Mouse (Mus musculus): Measurements from ENCODE around the gene Tomm40. TPM values are rescaled to one million over a fixed set of nuclear protein-coding genes. Genes with fewer than 3 reads are reported as not detected.
A peak's percentile ranks its signal among the peaks of the same experiment; 100 is the strongest.
"Not testable (repeated sequence)": the region's sequence is repeated elsewhere in the genome, so short reads cannot be mapped to it uniquely, and the experiment has no call there.

The Tomm40 gene
- total RNA-seq, 2 experiments from 2014 or later, result 110 to 115 TPM

DNA sequence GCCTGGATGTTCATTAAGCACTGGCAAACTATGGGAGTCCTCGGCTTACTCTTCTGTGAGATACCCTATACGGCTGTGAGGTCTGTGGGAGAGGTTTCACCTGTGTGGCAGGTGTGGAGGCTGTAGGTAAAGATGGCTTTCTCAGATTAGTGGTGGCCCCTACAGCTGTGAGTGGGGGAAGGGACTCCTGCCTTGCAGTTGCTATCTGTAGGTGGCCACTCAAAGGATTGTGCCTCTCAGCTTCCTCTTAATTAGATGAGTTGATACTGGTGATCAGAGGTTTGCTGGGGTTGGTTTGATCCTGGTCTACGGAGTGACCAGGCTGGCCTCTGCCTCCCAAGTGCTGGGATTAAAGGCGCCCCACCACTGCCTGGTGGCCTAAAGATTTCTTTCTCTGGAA lies 10.8 kb downstream of the Tomm40 start:
- DNase-seq, result no peak

DNA sequence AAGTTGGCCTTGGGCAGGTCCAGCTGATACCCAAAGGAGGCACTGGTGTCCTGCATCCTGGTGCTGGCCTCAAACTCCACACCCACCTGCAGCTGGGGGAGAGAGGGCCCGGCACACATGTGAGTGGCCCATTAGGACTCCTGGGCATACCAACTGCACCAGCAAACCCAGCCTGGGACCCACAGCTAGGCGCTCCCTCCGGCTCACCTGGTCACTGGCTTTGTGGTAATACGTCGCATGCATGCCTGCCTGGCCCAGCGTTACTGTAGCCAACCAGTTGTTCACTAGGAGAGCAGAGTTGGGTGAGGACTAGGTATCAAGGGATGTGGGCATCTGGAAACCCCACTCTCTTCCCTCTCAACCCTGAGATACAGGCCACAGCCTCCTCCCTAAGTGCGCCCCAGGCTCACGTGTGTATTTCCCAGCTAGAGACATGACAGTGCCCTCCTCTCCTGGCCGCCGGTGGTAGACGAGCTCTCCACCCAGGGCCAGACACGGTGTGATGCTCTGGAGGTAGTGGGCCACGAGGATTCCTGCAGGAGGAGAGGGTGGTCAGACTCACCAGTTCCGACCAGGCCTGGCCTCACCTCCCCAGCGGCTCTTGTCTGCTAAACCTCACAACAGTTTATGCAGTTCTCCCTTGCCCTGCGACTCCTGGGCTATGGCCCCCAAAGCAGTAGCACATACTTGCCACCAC lies 12.2 kb downstream of the Tomm40 start:
- DNase-seq, result no peak

DNA sequence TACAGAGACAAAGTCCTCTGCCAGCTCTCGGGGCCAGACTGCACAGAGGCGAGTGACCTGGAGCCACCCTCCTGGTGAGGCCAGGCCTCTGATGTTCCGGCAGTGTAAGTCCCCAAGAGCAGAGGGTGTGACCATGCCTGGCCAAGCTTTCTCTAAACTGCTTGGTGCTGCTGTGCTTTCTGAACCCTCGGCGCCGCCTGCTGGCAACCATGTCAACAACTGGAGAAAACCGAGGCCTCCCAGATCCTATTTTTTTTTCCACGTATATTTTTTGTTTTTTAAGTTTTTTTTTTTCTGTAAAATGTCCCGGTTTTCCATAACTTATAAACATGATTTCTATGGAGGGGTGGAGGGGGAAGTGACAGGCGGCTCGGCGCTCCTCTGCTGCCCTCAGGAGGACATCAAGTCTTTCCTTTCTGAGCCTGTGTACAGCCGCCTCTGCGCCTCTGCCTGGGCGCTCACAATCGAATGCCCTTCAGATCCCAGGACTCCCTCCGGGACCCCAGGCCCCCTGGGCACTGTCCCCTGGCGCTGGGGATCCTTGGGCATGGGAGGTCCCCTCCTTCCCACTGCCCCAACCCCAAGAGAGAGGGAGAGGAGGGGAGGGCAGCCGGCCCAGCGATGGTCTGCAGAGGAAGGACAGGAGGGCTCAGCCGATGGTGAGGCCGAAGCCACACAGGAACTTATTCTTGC lies 14.0 kb downstream of the Tomm40 start:
- peak; percentile 55 to 69 for DNase-seq

DNA sequence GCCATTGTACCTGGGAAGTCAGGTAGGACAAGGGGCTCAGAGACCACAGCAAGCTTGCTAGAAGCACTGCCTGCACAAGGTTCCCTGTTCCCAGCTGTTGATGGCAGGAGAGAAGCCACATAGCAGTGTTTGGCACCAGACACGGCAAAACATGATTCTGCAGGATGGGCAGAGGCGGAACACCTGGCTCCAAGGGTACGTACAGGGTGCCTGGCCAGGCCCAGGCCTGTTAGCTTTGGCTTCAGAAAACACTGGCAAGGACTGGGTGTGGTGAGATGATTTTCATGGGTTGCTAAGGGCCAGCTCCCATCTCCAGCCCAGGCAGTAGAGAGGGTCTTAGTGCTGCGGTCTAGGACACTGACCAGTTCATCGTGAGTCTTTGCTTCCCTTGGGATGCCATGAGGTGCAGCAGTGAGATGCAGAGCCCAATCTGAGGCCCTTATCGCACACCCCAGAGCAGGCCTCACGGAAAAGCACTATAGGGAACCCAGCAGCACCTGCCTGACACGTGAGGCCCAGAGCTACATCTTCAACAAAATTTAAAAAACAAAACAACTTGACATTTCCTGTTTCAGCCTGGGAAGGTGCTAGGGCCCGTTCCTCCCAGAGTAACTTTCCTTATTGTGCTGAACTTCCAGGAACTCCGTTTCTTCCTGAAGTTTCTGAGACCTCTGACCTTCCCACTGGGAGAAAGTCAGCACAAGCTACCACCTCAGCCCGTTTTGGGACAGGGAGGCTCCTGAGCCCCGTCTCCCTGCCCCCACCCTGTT lies 14.8 kb downstream of the Tomm40 start:
- no peak for DNase-seq

DNA sequence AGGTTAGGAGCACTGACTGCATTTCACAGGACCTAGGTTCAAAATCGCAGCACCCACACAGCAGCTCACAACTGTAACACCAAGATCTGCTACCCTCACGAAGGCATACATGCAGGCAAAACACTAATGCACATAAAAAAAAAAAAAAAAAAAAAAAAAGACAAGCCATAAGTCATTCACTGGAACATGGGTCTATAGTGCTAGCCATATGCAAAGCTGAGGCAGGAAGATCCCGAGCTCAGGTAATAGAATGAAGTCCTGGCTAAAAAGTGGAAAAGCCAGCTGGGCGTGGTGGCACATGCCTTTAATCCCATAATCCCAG lies 15.4 kb downstream of the Tomm40 start:
- DNase-seq, result no peak

DNA sequence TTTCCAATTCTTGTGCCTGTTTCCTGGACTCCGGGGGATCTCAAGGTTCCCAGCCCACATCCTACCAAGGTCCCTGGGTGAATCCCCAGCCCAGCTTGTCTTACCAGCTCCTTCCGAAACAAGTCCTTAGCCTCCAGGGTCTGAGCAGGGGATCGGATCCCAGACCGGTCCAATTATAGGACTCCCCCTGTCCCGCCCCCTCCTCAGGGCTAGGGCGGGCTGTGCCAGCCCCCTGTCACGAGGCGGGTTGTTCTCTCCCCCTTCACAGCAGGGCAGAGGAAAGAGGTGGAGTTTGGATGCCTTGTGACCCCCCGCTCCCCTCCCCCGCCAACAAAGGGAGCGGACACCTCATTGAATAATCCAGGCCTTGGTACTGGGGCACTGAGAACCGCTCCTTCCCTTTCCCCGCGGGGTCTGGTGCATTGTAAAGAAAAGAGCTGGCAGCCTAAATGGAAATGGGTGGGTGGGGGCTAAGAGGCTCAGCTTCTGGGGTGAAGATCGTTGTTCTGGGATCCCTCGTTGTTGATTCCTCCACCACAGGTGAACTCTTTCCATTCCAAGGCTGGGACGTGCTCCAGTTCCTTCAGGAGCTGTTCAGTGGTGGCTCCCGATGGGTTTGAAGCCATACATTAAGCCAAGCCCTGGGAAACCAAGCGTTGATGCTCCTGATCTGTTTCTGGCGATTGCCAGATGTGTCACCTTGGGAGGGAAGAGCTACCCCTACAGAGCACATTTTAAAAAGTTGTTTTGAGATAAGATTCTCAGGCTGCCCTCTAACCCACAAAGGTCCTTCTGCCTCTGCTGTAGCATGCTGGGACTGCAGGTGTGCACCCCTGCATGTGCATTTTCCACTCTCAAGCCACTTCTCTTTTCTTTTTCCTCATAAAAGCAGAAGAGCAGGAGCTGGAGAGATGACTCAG lies 16.1 kb downstream of the Tomm40 start, which contains the start of gene Apoe:
Gene Apoe (minus strand): TSS at position 282 of the 920 bp plus-strand sequence.
- peak; percentile 65 to 77 for DNase-seq

DNA sequence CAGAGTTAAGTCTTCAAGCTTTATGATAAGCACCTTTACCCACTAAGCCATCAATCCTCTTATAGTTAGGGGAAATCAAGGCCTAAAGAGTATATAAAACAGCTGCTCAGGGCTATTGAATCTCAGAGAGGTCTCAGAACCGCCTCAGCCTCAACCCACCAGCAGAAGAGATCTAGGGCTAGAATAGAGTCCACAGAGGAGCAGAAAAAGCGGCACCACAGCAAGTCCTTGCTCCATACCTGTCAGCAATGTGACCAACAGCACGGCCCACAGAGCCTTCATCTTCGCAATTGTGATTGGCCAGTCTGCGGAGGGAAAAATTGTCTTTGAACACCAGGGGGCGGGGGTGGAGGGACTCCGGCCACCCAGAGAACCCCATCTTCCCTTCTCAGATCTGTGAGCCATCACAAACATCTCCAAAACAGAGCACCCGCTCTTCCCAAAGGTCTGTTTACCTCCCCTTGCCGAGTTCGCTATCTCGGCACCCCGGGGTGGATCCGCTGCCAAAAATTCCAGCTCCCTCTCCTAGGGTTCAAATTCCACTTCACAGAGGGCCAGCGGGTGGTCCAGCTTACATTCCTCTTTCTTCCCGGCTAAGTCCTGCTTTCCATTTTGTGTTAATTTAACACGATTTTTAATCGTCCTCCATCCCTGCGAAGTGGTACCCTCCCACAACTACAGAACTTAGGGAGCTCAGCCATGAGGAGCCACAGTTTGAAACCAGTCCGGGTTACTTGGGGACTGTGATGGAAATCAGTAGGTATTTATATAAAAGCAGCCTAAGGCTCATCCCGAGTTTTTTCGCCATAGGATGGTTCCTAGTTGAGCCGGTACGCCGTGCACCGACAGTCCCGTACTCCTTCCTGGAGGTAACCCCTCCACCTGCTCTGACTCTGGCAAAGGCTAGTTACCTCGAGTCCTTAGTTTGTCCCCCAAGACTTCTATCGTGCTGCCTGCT lies 17.0 kb downstream of the Tomm40 start:
- no peak for DNase-seq

DNA sequence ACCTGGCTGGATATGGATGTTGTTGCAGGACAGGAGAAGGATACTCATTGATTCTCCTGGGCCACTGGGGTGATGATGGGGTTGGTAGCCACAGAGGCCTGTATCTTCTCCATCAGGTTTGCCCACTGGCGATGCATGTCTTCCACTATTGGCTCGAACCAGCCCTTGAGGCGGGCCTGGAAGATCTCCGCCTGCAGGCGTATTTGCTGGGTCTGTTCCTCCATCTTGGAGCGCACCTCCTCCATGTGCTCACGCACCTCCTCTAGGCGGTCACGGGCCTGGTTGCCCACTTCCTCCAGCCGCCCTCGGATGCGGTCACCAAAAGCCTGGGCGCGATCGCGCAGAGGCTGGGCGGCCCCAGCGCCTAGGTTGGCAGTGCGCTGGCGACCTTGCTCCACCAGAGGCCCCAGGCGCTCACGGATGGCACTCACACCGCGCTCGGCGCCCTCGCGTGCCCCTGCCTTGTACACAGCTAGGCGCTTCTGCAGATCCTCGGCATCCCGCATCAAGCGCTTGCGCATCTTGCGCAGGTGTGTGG lies 18.8 kb downstream of the Tomm40 start:
- DNase-seq, result no peak

DNA sequence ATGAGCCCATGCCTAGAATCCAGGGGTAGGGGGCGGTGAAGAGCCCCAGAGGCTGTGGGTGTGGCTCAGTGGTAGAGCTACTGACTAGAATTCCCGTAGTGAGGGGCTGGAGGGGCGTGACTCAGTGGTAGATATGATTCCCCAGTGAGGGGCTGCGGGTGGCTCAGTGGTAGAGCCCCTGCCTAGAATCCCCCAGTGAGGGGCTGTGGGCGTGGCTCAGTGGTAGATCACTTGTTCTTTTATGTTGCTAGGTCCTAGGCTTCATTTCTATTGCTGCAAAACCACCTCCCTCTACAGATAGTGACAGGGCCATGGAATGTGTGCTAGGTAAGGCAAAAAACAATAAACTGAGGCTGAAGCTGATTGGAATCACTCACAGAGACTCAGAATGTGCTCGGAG lies 19.4 kb downstream of the Tomm40 start:
- no peak for DNase-seq

DNA sequence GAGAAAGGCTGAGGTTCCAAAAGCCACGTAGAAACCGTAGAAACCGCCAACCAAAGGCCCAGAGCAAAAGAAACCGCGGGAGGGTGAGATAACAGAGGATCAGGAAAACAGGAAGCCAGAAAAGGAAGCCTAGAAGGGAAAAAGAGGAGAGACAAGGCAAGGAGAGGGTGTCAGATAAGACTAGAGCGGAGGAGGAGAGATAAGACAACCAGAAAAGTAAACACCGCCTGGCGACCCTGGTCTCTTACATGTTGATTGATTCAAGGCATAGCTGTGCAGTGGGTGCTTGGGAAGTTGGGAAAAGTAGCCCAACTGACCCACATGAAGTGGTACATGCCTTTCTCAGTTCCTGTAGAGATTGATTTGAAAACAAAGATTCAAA lies 20.0 kb downstream of the Tomm40 start:
- DNase-seq, result no peak

DNA sequence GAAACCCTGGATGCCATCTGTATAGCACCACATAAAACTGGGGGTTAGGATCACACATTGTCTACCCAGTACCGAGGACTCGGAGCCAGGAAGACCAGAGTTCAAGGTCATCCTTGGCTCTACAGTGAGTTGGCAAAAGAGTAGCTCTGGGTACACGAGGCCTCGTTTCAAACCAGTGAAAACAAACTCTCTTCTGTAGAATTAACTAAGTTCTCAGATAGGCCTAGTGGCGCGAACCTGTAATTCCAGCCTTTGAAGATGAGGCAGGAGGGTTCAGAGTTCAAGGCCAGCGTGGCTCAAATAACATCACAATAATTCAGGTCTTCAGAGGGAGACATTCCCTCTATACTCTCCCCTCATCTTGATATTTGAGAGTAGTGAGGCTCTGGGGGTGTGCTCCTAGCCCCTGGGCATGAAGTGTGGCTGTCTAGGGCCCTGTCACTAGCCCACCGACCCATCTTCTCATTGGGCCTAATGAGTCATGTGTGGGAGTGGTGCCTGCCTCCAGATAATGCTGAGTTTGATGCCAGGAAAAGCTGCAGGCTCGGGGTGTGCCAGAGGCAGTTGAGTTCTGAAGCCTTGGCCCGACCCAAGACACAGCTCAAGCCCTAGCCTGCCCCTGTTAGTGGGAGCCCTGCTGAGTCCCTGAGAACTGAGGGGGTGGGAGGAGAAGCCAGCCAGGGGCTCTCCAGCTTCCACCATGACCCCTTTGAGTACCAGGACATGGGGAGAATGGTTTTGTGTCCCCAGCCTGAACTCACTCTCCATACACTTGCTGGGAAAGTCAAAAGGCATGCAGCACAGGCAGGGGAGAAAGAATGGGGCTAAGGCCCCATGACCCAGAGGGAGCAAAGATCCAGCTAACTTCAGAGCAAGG lies 20.7 kb downstream of the Tomm40 start:
- no peak for DNase-seq

DNA sequence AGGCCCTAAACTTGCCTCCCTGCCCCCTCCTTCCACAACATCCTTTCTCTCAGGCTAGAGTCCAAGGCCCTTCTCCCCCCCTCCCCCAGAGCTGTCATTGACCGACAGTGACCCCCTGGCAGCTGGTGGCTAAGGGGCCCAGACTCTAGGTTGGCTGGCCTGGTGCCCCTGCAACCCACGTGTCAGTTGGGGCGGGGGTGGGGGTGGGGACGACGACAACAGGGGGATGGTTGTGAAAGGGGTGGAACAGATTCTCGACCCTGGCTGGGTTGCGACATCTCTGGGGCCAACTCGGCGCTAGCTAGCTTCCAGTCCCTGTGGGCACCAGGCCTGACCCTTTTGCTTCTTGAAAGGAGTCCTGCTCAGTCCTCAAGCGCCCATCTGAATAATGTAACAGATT lies 21.8 kb downstream of the Tomm40 start:
- DNase-seq, result no peak

DNA sequence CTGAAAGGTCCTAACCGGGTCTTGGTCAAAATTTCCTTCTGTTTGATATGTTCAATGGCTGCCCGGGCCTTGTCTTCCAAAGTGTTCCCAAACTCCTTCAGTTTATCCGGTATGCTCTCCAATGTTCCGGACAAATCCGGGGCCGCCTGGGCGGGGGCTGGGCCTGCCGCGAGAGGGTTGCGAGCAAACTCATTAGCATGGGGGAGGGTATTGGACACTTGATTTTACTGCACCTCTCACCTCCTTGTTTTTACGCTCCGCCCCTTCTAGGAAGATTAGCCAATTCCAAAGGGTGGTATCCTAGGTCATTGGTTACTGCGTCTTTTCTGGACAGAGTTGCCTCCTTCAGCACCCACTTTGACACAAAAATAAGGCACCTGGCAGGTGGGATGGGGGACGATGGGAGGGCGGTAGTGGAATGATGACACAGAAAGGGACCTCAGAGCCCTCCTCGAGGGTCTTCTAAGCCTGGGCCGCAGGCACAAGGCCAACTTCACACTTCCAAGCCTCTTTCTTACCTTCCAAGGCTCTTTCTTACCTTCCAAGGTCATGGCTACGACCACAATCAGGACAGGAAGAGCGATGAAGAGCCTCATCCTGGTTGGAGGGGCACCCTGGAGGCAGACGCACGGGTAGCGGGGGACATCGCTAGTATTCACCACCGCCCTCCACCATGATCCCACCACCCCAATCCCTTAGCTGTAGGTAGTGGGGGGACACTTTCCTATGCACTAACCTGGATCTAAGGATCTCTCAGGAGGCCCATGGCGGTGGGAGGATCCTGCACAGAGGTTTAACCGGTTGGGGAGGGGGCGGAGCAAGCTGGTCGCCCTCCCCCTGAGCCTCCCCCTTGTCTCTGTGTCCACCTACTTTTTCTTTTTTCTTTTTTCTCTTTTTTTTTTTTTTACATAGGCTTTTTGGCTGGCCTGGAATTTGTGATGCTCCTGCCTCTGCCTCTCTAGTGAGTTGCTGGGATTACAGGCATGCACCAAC lies 23.1 kb downstream of the Tomm40 start, which contains the start of gene Apoc1:
Gene Apoc1 (minus strand): TSS at position 788 of the 993 bp plus-strand sequence.
- no peak for DNase-seq

DNA sequence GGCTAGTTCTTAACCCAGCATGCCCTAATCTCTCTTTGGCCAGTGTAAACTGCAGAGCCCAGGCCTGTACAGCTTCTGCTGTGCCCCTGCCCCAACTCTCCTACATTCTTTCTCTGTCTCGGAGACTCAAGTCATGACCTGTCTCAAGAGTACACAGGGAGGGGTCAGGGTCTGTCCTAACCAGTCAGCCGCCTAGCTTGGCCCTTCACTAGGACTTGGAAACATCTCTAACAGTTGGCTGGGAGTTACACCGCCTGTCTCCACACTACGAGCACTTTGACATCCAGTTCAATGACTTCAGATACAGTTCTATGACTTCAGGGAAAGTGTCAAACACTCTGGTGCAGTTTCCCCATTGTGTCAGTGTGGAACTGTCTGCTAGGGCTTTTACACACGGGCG lies 23.8 kb downstream of the Tomm40 start:
- no peak for DNase-seq

DNA sequence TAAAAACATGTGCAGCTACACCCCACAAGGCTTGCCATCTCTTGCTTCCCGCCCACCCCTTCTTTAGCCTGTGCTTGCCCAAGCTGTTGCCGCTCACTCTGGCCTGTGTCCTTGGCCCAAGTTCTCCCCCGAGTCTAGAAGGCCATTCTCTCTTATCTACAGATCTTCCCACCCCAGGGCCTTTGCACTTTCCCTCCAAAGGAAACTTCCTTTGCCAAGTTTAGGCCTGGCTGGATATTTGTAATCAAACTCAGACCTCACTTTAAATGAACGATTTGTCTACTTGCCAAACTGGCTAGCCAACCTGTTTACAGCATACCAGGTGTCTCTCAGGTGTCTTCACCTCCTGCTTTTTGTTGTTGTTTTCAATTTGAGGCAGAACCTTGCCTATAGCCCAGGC lies 24.4 kb downstream of the Tomm40 start:
- DNase-seq, result no peak

DNA sequence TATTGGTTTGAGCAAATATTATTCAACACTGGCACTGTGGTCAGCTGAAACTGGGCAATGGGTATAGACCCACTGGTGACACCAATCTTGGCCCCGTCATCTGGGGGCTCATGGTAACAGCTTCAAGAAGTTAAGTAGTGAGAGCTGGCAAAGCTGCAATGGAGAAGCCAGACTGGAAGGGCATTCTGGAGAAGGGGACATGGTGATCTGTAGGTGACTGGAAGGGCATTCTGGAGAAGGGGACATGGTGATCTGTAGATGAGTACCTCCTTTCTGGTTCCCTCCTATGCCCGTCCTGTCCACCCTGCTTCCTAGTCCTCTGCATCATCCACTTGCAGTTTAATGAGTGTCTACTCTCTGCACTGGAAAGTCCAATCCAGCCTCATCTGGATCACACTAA lies 26.6 kb downstream of the Tomm40 start:
- no peak for DNase-seq

DNA sequence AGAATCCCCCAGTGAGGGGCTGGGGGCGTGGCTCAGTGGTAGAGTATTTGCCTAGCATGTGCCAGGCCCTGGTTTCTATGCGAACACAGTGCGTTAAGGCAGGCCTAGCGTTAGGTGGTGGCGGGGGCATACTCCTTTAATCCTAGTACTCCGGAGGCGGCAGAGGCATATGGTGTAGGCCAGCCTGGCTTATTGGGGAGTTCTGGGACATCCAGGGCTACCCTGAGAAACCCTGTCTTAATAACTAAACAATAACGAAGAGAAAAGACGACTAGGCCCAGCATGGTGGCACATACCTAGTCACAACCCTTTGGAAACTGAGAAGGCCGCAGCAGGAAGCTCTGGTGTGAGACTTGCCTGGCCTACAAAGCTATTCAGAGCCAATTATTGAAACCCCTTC lies 27.1 kb downstream of the Tomm40 start:
- no peak for DNase-seq

DNA sequence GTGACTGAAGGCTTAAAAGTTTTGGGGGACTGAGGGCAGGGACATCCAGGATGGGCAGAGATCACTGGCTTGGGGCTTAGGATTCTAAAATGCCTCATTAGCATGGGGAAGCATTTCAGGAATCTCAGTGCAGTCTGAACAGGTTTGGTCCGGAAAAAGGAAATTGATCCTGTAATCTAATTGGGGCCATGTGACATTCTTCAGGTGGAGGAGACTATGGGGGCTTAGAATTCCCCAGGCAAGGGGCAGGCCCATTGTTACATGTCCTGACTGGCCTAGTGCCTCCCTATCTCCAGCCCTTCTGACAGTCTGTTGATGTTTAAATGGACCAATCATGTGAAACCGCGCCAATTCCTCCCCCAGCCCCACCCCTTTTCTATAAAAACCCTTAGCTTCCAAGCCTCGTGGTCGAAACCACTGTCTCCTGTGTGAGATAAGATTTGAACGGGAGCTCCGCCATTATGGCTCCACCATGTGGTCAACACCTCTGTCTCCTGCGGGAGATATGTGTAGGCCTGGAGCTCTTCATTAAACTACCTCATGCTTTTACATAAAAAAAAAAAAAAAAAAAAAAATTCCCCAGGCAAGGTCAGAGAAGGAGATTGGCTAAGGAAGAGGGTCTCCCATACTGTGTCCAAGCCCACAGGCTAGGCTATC lies 28.2 kb downstream of the Tomm40 start:
- DNase-seq, result not testable (repeated sequence)

All from layer of hippocampus, postnatal 36 days (tissue).